Mouse (Mus musculus): ENCODE results near the gene Thap2. TPM values are rescaled to one million over a fixed set of nuclear protein-coding genes. Genes with fewer than 3 reads are reported as not detected.

The Thap2 gene
- total RNA-seq, 1 experiment from 2014 or later, result 16.5 TPM

GRCm38 (mm10) chr10:115354553-115354952 is 29.7 kb downstream of the Thap2 start:
- DNase-seq, result no peak

DNA sequence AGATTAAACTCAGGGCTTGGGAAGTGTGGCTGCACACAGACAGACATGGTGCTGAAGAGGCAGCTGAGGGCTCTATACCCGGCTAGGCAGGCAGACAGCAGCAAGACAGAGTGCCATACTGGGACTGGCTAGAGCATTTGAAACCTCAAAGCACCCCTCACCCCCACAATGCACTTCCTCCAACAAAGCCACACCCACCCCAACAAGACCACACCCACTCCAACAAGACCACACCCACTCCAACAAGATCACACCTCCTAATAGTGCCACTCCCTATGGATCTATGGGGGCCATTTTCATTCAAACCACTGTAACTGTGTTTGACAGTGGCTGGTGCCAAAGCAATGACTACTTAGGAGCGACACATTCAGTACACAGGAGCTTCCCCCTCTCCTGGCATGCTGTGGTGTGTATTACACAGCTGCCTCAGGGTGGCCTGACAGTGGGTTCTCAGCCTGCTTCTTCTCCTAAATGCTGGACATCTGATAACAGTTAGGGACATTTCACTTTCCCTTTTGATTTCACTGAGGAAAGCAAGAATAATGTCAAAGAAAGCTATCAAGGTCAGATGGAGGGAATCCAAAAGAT is 33.3 kb downstream of the Thap2 start:
- no peak for DNase-seq

- no peak for DNase-seq
Observed at GRCm38 (mm10) chr10:115349509-115349908, 34.7 kb downstream of the Thap2 start.

DNA sequence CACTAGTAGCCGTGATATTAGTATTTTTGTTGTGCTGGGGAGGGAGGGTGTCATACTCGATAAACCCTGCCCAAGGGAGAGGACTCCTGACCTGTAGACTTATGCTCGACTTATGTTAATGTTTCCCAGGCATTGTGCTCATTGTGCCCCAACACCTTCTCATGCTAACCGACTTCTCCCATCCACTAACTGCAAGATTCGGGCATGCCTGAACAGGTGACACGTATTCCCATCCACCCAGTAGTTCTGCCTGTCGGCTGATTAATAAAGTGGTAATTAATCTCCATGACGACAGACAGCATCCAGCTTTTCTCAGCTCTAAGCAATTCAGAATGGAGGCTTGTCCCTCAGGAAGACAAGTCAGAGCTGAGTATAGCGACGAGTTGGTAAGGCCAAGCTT is 35.2 kb downstream of the Thap2 start:
- no peak for DNase-seq

DNA sequence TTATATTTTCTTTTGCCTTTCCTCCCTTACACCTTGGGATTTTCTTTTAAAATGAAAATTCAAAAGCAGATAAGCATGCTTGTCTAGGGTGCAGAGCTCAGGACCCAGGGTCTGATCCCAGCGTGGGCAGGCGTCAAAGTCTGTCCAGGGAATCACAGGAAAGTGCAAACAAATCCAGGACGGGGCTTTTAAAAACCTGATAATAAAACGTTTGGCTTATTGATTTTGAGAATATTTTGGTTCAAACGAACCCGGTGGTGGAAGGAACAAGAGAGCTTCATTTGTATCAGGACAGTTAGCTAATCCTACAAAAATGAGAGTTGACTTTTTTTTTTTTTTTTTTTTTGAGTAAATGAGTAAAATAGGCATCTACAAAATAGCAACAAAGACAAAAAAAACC is 36.1 kb downstream of the Thap2 start:
- DNase-seq, result no peak

- no peak for DNase-seq
Observed at GRCm38 (mm10) chr10:115346444-115346843, 37.8 kb downstream of the Thap2 start.

DNA sequence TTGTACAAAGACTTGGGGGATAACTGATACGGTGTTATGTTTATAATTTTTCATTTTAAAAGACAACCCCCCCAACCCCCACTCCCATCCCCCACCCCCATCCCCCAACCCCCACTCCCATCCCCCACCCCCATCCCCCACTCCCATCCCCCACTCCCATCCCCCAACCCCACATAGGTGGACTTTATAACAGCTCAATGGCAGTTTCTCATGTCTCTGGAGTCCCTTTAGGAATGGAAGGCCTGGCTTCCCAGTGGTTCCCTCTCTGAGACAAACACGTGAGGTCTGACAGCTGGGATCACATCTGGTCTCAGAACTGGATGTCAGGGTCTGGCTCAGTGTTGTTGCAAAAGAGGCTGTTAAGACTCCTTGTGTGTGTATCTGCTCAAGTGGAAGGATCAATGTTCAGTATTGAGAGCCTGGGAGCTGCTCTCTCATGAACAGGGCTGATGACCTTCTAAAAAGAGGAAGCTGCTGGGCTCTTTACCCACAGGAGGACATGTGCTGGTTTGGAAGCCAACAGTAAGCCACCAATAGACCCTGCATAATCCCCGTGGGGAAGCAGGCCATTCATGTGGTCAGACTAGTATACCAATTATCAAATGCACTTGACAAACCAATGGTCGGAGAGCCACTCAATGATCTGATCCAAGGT is 41.3 kb downstream of the Thap2 start:
- DNase-seq, result no peak

DNA sequence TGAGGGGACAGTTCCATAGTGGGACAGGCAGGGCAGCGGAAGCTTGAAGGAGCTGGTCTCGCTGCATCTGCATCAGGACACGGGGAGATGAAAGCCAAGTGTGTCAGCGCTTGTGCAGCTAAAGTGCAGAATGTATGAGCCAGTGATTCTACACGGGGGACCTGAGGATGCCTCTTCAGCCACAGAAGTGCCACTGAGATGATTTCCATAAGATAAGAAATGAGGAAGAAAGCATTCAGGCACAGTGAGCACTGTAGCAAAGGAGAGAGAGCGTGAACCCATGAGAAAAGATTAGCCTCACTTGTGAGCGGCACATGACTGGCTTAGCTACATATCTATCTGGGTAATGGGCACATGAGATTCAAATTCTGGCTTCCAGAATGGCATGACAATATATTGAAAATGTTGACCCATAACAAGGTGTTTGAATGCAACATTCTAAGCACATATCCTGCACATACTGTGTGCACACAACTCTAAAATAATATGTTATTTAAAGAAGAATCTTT is 44.4 kb downstream of the Thap2 start:
- DNase-seq, result no peak

DNA sequence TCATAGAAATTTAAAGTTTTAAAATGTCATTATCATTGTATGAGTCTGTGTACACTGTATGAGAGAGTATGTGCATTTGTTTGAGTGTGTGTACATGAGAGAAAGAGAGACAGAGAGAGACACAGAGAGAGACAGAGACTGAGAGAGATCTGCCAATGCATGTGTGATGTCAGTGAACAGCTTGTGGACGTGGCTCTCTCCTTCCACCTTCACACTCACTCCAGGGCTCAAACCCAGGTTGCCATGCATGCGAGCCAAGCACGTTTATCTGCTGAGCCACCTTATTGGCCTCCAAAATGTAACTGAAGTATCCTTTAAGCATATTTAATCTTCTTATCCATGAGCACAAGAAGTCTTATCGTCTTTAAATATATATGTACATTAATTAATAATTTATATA is 47.3 kb downstream of the Thap2 start:
- no peak for DNase-seq

- no peak for DNase-seq
Observed at GRCm38 (mm10) chr10:115333528-115333927, 50.7 kb downstream of the Thap2 start.

- no peak for DNase-seq
Observed at GRCm38 (mm10) chr10:115332997-115333396, 51.2 kb downstream of the Thap2 start.

GRCm38 (mm10) chr10:115332420-115332952 is 51.8 kb downstream of the Thap2 start:
- no peak for DNase-seq

GRCm38 (mm10) chr10:115329010-115329530 is 55.2 kb downstream of the Thap2 start:
- no peak for DNase-seq

DNA sequence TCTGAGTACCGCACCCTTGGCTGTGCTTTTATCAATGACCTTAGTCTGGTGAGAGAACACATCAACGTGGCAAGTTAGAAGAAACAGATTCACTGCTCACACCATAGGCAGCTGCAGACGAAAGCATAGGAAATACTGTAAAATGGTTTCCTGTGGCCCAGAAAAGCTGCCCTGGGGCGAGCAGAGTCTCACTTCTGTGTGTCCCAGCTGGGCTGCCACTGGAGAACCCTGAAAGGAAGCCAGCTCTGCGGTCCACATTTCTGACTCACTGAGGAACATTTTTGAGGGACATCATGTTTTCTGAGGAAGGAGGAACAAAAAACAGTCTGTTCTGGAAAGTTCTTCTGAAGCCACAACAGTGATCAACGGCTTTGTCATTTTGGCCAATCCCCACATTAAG is 55.7 kb downstream of the Thap2 start:
- peak; percentile 50 for DNase-seq

- DNase-seq, result peak; percentile 71
Observed at GRCm38 (mm10) chr10:115323295-115323694, 60.9 kb downstream of the Thap2 start.

DNA sequence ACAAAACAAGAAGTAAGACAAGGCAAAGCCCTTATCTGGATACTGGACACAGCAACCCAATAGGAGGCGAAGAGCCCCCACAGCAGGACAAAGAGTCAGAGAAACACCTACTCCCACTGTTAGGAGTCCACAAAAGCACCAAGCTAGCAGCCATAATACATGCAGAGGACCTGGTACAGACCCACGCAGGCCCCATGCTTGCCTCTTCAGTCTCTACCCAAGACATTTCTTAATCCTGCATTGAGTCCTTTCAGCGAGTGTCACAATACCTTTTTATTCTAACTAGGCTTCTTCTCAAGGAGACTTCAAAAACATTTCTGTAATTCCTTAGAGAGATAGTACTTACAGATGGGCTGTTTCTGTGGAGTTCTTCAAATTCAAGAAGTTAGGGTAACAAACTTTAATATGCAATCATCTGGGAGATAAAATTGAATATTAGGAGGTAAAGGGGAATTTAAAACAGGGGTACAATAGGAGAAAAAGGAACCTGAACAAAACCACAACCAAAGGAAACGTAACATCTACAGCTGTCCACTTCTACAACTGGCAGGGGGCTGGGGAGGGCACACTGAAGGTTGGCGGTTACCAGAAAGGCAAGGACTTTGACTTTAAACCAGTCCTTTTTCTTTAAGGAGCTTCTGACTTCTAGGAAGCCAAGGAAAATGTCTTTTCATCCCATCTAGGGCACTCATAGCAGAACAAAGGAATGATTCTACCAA is 62.8 kb downstream of the Thap2 start:
- no peak for DNase-seq

Other genes with a start within 250 kb of the Thap2 start
- not detected in 2 replicates for gene Tph2, start 199.4 kb downstream of the Thap2 start, total RNA-seq (2021)
- gene Tbc1d15, start 133.0 kb downstream of the Thap2 start, total RNA-seq (2021), result 82.8 and 99.9 TPM in 2 replicates
- 55.3 and 65.2 TPM in 2 replicates for gene Rab21, start 68.8 kb downstream of the Thap2 start, total RNA-seq (2021)
- 36.4 and 36.5 TPM in 2 replicates for gene Tmem19, start 21.9 kb downstream of the Thap2 start, total RNA-seq (2021)
- 55.5 and 71.8 TPM in 2 replicates for gene Zfc3h1, start 516 bp upstream of the Thap2 start, total RNA-seq (2021)
- gene A930009A15Rik, start 185.5 kb upstream of the Thap2 start, total RNA-seq (2021), result not detected in 2 replicates
- gene Lgr5, start 203.3 kb upstream of the Thap2 start, total RNA-seq (2021), result 20.1 and 35.7 TPM in 2 replicates

All from adrenal gland, postnatal 25 days (tissue).